Mouse (Mus musculus) hindlimb bud, embryonic 11.5 days (tissue): Measurements from ENCODE around the gene Krt34.

Experiments
- DNase-seq: peaks from one replicate; pipeline ENCODE4 v3.0.0-alpha.2; 2012; ENCODE audit warnings: low read depth, low spot score; ENCODE audit errors: extremely low spot score

Gene Krt34

DNA sequence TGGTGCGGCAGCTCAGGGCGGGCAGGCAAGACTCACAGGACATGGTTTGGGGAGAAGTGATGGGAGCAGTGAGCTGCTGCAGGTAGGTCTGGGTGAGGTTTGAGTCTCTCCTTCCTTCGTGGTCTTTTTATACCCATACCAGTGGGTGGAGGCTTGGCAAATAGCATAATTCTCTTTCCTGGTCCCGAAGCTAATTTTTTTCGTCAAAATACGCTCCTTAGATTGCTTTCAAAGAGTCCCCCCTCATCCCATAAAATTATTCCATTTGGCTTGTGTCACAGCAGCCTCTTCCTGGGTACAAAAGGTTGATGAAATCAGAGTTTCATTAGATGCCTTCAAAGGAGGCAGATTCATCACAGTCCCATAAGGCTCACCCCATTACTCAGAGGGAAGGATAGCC is at the start of gene Krt34:
Gene Krt34, minus strand, starts transcription at position 101 of the 400 bp plus-strand sequence.
- DNase-seq = no peak

DNA sequence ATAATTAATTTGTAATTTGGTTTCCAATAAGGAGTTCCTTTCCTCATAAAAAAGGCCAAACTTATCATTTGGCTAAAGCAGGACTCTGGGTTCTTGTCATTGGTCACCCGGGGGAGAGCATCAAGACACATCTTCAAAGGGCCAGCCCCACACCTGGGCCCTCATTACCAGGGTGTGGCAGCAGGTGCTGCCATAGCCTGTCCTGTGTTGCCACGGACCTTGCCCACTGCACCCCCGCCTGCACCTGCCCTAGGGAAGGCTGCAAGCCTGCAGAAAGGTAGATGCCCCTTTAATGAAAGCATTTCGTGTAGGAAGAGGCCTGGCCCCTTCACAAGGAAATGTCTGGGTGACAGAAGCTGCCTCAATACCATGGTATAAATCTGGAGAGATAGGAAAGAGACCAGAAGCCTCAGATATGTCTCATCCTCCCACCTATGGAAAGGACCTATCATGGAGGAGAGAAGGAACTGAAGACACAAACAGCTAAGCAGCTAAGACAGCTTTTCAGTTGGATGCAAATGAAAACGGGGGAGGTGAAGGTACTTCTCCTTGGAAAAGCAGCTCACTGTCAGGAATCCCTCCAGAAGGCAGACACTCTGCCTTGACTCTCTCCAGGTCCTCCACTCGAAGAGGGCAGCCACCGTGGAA is 47.1 kb upstream of the Krt34 start:
- DNase-seq = no peak

DNA sequence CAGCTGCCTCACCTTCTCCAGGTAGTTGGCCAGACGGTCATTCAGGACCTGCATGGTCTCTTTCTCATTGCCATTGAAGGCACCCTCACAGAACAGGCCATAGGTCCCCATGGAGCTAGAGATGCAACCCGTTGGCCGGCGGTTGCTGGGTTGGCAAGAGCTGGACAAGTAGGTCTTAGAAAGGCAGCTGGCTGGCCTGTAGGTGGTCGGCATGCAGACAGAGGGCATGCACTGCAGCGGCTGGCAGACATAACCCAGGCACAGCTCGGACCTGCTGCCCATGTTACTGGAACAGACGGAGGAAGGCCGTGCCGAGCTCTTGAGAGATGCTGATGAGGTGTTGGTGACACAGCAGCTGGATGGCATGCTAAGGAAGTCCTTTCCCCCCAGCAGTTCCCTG is 46.5 kb upstream of the Krt34 start, which contains the start of gene Krt32:
Gene Krt32, minus strand, starts transcription at position 366 of the 400 bp plus-strand sequence.
- DNase-seq = no peak

DNA sequence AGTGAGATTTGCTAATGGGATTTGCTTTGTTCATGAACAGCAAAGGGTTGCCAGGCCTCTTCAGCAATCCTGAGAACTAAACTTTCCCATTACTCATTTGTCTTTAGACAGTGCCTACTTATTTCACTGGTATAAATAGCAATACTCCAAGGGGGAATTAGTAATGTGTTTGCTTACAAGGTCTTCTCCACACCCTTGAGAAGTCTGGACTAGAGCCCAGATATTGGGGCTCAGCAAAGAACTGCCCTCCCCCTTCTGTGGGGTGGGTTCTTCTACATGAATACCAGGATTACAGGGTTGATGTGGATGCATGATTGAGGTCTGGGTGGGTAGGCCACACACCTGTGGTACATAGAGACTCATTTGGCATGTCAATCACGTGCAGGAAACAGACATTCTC is 32.5 kb upstream of the Krt34 start:
- no peak for DNase-seq

DNA sequence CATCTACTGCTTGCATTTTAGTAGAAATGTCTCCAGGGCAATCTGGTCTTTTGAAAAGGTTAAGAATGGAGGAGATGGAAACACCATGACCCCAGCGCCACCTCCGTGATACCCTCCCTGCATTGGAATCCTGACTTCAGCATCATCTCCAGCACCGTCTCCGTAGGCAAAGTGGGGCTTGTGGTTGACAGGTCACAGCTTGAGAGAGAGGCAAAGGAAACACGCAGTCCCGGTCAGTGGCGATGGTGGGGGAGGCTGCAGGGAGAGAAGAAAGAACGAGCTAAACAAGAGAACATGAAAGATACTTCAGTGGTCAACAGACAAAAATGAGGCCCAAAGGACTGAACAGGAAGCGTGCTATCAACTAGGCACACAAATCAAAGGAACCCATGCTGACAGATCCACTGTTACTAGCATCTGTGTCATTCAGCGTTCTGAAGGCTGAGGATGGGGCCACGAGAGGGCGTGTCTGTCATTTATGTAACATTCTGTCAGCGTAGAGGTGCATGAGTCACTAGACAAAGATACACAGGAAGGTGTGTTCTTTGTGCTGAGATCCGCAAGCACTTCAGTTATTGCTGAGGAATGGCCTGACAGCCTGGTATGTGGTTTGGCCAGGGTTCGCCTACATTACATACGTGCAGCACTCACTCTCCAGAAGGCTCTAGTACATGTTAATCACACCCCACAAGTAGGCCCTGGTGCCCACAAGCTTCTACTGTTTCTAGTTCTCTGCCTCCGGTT is 26.1 kb upstream of the Krt34 start:
- no peak for DNase-seq

DNA sequence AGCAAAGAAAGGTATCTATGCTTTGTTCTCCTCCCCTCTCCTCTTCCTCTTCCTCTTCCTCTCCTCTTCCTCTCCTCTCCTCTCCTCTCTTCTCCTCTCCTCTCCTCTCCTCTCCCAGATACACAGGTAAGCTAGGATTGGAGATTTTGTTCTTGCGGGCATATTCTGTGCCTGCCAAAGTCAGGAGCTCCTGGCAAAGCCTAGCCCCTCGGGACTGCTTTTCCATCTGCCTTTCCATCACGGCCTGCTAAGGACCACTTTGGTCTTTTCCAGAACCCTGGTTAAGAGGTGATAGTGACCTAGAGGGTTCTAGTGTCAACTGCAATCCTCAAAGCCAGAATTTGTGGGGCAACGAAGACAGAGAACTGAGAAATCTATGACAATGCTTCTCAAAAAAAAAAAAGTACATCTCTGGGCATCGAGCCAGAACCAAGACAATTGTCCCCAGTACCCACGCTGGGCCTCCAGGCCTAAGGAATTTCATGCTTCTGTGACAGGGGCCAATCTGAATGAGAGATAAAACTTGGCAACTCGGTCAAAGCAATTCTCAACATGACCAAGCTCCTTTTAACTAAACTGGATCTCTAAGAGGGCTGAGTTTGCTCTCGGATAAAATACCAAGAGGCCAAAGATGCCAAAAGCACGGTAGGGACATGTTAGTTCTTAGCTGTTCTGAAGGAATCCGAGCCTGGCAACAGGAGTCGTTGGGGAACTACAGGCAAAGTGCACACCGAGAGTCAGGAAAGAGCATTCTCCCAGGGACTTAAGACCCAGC is 25.1 kb upstream of the Krt34 start:
- DNase-seq = no peak

DNA sequence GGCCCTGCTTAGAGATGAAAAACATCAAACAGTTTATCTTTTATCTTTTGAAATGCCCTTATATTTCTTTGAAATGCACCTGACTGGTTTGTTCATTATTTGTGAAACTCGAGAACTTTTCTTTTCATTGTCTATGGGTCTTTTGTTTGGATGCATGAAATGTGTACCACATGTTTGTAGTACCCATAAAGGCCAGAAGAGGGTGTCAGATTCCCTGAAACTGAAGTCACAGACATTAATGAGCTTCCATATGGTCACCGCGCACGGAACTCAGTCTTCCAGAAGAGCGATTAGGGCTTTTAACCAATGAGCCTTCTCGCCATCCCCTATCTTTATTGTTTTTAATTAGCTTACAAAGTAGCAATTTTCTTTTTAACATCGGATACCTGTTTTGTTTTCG is 17.5 kb upstream of the Krt34 start:
- DNase-seq = no peak

DNA sequence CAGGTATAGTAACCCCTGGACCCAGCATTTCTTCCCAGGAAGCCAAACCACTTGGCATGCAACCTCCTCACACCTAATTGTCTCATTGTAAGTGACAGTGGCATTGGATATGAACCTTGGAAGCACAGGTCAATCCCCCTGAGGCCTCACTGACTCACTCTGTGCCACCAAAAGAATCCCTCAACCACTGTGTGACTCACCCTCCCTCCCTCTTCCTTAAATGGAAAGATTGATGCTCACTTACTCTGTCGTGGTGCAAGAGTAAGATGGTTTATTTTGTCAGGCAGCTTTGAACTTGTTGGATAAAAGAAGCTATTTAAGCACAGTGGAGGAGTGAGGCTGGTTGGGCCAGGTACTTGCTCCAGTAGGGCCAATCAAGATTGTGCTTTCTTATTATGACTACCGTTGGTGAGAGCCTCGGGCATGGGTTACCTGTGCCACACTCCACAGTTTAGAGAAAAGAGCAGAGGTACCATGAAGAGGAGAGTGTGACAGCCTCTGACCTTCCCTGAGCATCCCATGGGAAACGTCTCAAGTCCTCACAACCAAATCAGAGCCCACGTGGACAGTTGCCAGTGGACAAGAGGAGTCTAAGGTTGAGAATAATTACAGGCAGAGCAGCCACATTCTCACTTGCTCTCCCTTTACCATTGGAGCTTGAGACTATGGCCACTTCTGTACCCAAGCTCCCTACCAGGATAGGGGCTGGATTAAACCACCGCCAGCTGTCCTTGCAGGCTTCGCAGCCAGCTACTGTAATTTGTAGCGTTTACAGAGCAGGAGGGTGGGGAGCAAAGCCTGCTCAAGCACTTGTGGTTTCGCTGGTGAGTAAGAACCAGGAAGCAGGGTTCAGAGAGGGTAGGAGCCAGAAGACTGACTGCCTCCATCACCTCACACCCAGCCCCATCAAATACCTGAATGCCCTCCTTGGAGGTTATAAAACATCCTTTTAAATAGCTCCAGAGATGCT is 14.6 kb upstream of the Krt34 start:
- DNase-seq = no peak

DNA sequence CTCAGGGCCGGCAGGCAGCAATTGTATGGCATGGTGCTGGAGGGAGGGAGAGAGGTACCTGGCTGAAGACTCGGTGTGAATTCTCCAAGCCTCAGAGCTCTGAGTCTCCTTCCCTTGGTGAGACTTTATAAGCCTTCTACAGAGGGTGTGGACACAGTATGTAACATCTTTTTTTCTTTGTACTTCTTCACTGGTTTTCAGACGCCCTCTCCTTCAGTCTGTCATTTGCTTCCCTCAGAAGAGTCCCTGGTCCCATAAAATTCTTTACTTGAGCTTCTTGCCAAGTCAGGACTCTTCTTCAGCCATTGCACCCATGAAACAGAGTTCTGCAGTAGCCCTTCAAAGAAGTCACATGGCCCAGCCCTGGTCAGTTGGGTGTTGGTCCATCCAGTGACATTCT is 9.1 kb upstream of the Krt34 start, which contains the start of gene Krt31:
Gene Krt31, minus strand, starts transcription at position 101 of the 400 bp plus-strand sequence.
- no peak for DNase-seq

DNA sequence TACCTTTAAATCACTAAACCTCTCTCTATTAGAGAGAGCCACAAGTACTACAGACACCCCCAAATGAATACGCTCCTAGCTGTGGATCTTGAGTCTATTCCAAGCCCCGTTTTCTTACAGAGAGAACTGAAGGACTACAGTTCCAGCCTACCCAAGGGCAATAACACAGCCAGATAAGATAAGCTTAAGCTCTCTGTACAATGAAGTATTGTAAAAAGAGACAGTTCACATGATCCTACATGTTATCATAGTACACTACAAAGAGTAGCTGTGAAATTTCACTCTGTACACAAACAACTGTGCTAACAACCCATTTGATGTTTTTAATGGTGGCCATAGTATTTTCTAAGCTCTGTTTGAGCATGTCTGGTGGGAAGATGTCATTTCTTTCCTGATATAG is 5.8 kb upstream of the Krt34 start:
- no peak for DNase-seq

DNA sequence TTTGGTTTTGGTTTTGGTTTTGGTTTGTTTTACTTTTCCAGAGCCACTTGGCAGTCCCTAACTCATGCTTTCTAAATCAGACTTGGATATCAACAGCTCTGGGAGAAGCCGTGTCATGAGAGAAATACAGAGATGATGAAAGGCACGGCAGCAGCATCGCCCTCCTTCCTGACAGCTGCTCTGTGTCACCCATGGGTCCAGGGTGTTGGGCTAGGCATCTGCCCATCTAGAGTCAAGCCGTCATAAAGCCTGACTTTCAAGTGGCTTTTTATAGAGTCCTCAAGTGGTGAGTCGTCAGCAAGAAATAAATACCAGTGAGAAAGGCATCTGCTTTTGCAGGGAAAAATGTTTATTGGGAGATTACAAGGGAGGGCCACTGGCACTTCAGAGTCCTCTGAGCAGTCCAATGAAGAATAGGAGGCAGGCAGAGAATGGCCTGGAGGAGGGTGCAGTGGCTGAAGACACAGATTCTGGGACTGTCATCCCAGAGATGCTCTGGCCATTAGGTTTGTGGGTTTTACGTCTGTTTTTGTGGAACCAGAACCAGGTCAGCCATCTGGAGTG is 5.0 kb upstream of the Krt34 start:
- no peak for DNase-seq

DNA sequence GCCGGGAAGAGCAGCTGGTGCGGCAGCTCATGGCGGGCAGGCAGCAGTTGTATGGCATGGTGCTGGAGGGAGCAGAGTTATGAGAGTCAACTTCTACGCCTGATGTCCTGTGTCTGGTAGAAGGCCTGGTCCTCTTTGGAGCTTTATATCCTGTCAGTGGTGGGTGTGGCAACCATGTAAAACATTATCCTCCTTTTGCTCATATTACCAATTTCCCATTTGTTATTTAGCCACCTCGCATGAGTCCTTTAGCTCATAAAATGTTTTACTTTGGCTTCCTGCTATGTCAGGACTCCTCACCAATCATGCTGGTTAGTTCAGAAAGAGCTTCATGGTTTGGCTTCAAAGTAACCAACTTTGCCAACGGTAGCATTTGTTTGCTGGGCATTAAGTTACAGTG is 11.6 kb downstream of the Krt34 start, which contains the start of gene Krt33b:
Gene Krt33b, minus strand, starts transcription at position 101 of the 400 bp plus-strand sequence.
- DNase-seq = no peak

DNA sequence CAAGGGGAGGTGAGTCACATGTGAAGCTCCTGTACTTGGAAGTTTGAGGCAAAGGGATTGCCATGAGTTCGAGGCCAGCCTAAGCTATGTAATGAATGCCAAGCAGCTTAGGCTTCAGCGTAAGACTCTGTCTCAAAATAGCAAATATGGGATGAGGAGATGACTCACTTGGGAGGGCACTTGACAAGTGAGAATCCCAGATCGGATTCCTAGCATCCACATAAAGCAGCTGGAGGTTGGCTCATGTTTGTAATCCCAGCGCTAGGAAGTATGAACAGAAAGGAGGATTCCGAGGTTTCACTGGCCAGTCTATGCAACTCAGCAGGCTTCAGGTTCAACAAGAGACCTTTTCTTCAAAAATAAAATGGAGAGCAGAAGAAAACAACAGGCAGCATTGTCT is 19.9 kb downstream of the Krt34 start:
- no peak for DNase-seq

DNA sequence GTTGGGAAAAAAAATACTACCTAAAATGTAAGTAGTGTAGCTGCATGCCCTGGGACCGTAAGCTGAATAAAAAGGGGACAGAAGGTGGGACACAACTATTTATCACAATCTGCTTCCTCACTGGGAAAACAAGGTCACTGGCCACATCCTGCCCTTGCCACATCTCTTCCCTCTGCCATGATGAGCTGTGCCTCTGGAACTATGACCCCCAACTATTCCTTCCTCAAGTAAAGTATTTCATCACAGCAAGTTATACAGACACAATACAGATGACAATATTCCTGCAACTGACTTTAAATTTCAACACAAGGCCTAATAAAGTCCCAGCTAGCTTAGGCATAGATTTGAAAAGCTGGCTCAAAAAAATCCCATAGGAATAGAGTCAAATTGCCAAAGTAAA is 21.9 kb downstream of the Krt34 start:
- no peak for DNase-seq

DNA sequence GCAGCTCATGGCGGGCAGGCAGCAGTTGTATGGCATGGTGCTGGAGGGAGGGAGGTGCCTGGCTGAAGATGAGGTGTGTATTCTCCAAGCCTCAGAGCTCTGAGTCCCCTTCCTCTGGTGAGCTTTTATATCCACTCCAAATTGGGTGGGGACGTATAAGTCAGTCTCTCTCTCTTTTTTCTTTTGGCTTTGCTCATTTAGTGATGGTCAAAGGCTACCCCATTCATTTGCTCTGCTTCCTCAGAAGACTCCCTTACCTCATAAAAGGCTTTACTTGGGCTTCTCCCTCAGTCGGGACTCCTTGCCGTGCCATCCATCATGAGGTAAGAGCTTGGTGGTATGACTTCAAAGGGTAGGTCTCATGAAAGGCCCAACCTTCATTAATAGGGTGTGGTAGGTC is 25.2 kb downstream of the Krt34 start, which contains the start of gene Krt33a:
Gene Krt33a, minus strand, starts transcription at position 101 of the 400 bp plus-strand sequence.
- DNase-seq = no peak

DNA sequence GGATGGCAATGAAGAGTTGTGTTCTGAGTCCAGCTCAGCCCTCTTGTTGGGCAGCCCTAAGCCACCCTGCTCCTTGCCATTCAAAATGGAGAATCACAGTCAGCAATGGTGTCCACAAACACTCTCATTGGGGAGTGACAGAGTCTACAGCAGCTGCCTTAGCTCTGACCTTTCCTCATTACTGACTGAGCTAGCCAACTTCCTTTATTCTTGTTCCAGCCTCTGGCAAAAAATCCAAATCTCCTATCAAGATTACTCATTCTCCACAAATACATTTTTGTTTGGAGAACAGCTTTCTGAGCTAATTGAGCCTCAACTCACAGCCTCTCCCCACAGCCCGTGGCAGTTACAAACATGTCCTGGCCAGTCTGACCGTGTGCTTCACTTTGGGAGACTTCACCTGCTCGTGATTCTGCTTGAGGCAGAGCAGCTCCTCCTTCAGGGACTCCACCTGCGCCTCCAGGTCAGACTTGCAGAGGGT is 27.6 kb downstream of the Krt34 start:
- DNase-seq = no peak

DNA sequence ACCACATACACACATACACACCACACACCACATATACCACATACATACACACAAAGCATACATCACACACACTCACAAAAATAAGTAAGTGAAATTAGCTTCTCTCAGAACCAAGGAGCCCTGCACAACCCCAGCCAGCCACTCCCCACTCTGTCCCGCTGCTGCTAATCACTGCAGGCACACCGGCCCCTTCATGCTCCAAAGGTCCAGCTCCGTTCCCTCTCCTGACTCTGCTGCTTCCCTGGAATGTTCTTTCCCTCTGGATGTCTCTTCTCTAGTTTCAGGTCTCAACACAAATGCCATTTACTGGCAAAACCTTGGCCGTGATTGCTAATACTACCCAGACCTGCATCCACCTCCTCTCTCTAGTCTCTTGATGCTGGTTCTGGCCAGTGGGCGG is 30.7 kb downstream of the Krt34 start:
- no peak for DNase-seq

DNA sequence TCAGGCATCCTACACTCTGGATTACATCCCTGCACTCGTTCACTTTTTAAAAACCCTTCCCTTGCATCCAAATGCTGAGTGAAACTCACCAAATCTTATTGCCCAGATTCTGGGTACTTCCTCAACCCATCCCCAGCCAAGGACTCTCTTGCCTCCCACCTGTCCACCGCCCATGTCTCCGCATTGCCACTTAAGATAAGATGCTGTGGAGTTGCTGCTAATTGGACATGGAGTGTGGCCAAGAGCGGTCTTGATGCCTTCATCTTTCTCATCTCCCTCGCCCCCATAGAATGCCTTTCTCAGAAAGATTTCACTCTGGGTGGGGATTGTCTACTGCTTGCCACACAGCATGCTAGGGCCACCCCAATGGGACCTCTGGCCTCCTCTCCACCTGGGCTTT is 33.0 kb downstream of the Krt34 start:
- DNase-seq = no peak

DNA sequence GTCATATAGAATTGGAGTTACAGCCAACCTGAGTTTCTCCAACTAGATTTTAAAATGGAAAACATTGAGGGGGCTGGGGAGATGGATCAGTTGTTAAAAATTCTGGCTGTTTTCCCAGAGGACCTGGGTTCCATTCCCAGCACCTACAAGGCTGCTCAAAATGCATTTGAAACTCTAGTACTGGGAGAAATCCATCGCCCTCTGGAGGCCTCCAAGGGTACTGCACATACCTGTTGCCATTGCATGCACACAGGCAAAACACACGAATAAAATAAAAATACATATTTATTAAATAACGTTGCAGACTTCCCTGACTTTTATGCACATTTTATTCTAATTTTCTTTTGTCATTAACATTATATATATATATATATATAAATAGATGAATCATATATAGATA is 34.7 kb downstream of the Krt34 start:
- DNase-seq = no peak

DNA sequence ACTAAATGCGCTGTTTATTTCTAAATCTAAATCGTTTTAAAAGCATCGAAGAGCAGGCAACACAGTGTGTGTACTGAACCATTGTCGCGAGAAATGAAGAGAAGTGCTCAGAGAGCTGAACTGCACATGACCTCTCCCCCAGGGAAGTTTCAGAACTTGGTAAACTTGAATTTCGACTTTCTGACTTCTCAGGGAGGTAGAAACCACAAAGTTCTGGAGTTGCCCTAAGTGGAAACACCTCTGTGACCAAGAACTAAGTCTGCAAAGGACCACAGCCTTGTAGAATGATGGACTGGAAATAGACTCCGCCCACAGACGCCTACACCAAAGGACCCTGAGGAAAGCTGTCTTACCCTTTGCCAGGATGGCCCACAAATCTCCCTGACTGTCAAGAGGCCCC is 35.4 kb downstream of the Krt34 start:
- DNase-seq = no peak
